Mouse (Mus musculus) forebrain, embryonic 11.5 days (tissue): ENCODE measurements around the gene Kctd11. TPM values are rescaled to one million over a fixed set of nuclear protein-coding genes. Genes with fewer than 3 reads are reported as not detected.

Experiments
- ATAC-seq: fragments of 200-750 bp; cut with Nextera tagmentation; replicated peaks from 2 replicates; pipeline ENCODE4 v1.8.0; 2017; ENCODE audit warnings: moderate TSS enrichment; ENCODE audit not compliant: low FRiP score
- DNase-seq: peaks from one replicate; pipeline ENCODE4 v3.0.0-alpha.2; 2017; ENCODE audit warnings: low spot score
- H3K27ac ChIP-seq: fragments of 300-500 bp; sonication (generic); 2 replicates; pipeline ENCODE4 v1.5.1; 2014; ENCODE audit warnings: low read depth, low read length
- H3K27me3 ChIP-seq: fragments of 300-500 bp; sonication (generic); 2 replicates; pipeline ENCODE4 v1.6.1; 2014; ENCODE audit warnings: mild to moderate bottlenecking, low read length, mixed read lengths; ENCODE audit not compliant: control insufficient read depth, insufficient read depth
- H3K36me3 ChIP-seq: fragments of 300-500 bp; sonication (generic); 2 replicates; pipeline ENCODE4 v1.6.1; 2014; ENCODE audit warnings: mild to moderate bottlenecking, low read length, moderate library complexity, mixed read lengths; ENCODE audit not compliant: control insufficient read depth, insufficient read depth
- H3K4me1 ChIP-seq: fragments of 300-500 bp; sonication (generic); replicated peaks from 2 replicates; pipeline ENCODE4 v1.6.1; 2014; ENCODE audit warnings: low read length, mixed read lengths; ENCODE audit not compliant: control insufficient read depth, insufficient read depth
- H3K4me2 ChIP-seq: fragments of 300-500 bp; sonication (generic); 2 replicates; pipeline ENCODE4 v1.6.1; 2014; ENCODE audit warnings: low read depth, mild to moderate bottlenecking, low read length, moderate library complexity, mixed read lengths; ENCODE audit not compliant: severe bottlenecking
- H3K4me3 ChIP-seq: fragments of 300-500 bp; sonication (generic); 2 replicates; pipeline ENCODE4 v1.5.1; 2014; ENCODE audit warnings: low read depth, low read length
- H3K9ac ChIP-seq: fragments of 300-500 bp; sonication (generic); 2 replicates; pipeline ENCODE4 v1.6.1; 2014; ENCODE audit warnings: low read length
- H3K9me3 ChIP-seq: fragments of 300-500 bp; sonication (generic); 2 replicates; pipeline ENCODE4 v1.6.1; 2016; ENCODE audit warnings: low read length, mixed read lengths; ENCODE audit not compliant: control insufficient read depth
- WGBS: fragments of 180-500 bp; shearing (Covaris S2); extraction: QIAGEN DNeasy Blood & Tissue Kit; methylation state at CpG from one replicate; pipeline ENCODE4 v1.1.7; 2014; 5-methylcytosine and 5-hydroxymethylcytosine counted together
- polyA plus RNA-seq: library from polyadenylated mRNA; unstranded; fragments of >200 nt; fragmentation: Nextera tagmentation; extraction: Ambion mirVana; gene quantifications from 2 replicates; pipeline ENCODE4 v1.2.1, GENCODE M21; 2014

The Kctd11 gene
- polyA plus RNA-seq, 1 experiment from 2014 or later, result 3.0 TPM

DNA sequence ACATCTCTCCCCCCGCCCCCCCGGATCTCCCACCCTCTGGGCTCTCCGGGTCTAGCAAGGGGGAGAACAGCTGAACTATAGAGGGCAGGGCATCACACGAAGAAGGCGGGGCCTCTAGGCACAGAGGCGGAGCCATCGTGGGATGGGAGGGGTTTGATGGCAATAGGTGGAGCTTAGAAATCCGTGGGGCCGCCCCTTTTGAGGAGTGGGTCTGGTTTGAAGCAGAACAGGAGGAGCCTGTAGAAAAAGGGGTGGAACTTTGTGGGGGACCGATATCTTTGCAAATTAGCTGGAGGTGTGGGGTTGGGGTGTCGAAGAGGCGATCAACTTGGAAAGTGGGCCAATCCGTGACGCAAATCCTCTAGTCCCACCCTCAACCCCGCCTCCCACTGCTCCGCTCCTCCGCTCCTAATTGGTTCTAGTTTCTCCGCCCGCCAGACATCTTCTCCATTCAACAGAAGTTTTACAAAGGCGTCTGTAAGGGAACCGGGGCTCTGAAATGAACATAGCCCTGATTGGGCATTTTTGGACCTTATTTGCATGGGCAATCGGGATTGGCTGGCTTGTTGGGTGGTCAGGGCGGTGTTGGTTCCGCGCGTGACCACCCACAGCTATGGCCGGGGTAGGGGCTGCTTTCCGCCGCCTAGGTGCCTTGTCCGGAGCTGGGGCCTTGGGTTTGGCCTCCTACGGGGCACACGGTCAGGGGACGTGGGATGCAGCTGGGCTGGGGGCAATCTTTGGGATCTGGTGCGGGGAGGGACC lies 43.1 kb downstream of the Kctd11 start, which contains the start of gene Tmem256:
TSS of gene Tmem256 (plus strand) at position 563 of the 762 bp plus-strand sequence.
- H3K9me3 ChIP-seq, result no peaks in the 10 kb centered on the region
- H3K27me3 ChIP-seq, result no peaks in the 10 kb centered on the region; the same call in 1 of the 2 replicates
- peak within 1 kb of the TSS; percentile 83 for H3K27ac ChIP-seq
- H3K4me2 ChIP-seq, result peak within 1 kb of the TSS; percentile 92
- WGBS, result under 1% methylated on average over 34 of the region's 34 CpGs
- peak; percentile 97 for DNase-seq
- peak; percentile 87 for ATAC-seq
- H3K4me3 ChIP-seq, result peak within 1 kb of the TSS; percentile 73
- H3K36me3 ChIP-seq, result no peaks in the 10 kb centered on the region
- peak within 1 kb of the TSS; percentile 89 for H3K9ac ChIP-seq
- H3K4me1 ChIP-seq, result peaks cover 30% of the 10 kb centered on the region

DNA sequence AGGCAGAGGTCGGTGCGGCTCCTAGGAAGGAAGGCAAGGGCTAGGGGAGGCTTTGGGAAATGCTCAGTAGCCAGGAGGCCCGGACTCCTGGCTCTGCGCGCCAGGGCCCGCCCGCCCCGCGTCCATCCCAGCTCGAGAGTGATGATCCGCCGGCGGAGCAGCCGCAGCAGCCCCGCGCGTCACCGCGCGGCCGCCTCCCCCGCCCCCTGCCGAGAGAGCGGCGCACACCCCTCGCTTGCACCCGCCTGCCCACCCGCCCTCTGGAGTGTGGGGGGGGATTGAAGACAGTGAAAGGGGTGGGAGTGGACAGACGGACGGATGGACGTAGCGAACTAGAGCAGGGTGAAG lies 43.6 kb downstream of the Kctd11 start, which contains the start of gene Nlgn2:
TSS of gene Nlgn2 (minus strand) at position 181 of the 348 bp plus-strand sequence.
- H3K27me3 ChIP-seq, result no peaks in the 10 kb centered on the region; the same call in 1 of the 2 replicates

GRCm38 (mm10) chr11:69836703-69837576 lies 44.3 kb downstream of the Kctd11 start:
- Histone ChIP-seq H3K4me2 (peak overlapping the region; percentile 92), H3K9ac (peak overlapping the region; percentile 89), H3K27me3 (no peaks in the 10 kb centered on the region; the same call in 1 of the 2 replicates), H3K36me3 (no peaks in the 10 kb centered on the region), H3K4me1 (peaks cover 30% of the 10 kb centered on the region), H3K27ac (peak overlapping the region; percentile 83), H3K9me3 (no peaks in the 10 kb centered on the region), H3K4me3 (peak overlapping the region; percentile 73)
- ATAC-seq (peak; percentile 2; the same call in 1 of the 2 replicates), DNase-seq (peak; percentile 76)
- under 1% methylated on average over 50 of the region's 52 CpGs for whole genome bisulfite sequencing

More for the DNA sequence above, 43.6 kb downstream of the Kctd11 start, which contains the start of gene Nlgn2:
- peak within 1 kb of the TSS; percentile 92 for H3K4me2 ChIP-seq
- under 1% methylated on average over 24 of the region's 32 CpGs for WGBS
- peaks cover 30% of the 10 kb centered on the region for H3K4me1 ChIP-seq
- no peaks in the 10 kb centered on the region for H3K36me3 ChIP-seq
- peak within 1 kb of the TSS; percentile 83 for H3K27ac ChIP-seq
- ATAC-seq (peak; percentile 44; the same call in 1 of the 2 replicates), DNase-seq (no peak)
- H3K4me3 ChIP-seq, result peak within 1 kb of the TSS; percentile 73
- peak within 1 kb of the TSS; percentile 89 for H3K9ac ChIP-seq
- no peaks in the 10 kb centered on the region for H3K9me3 ChIP-seq

DNA sequence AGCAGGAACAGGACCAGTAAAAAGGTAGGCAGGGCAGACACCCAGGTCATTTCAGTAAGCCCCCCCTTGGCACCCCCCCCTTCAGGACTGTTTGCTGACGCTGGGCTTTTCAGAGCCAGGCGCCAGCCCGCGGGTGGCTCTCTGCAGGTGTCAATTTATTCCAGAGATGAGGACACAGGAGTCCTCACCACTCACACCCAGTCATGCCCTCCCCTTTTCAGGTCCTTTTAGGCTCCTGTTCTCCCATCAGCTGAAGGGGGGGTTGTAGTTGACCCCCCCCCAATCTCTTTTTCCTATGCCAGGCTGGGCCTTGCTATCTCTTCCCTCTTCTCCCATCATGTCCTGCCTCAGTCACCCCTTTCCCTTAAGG lies 45.3 kb downstream of the Kctd11 start:
- Histone ChIP-seq H3K4me2 (peak overlapping the region; percentile 92), H3K9ac (peak overlapping the region; percentile 89; the same call in 1 of the 2 replicates), H3K27ac (no peak overlapping the region), H3K4me1 (peaks cover 30% of the 10 kb centered on the region), H3K9me3 (no peaks in the 10 kb centered on the region), H3K36me3 (no peaks in the 10 kb centered on the region), H3K27me3 (no peaks in the 10 kb centered on the region; the same call in 1 of the 2 replicates), H3K4me3 (peak overlapping the region; percentile 73)
- DNase-seq (no peak), ATAC-seq (no peak)
- WGBS, result 0% methylated on average over 4 of the region's 4 CpGs

GRCm38 (mm10) chr11:69835326-69835965 lies 45.8 kb downstream of the Kctd11 start:
- peak overlapping the region; percentile 92 for H3K4me2 ChIP-seq
- H3K9me3 ChIP-seq, result no peaks in the 10 kb centered on the region
- WGBS, result 4% methylated on average over 9 of the region's 9 CpGs
- H3K4me3 ChIP-seq, result peak overlapping the region; percentile 73
- peaks cover 30% of the 10 kb centered on the region for H3K4me1 ChIP-seq
- H3K27ac ChIP-seq, result no peak overlapping the region
- H3K36me3 ChIP-seq, result no peaks in the 10 kb centered on the region
- ATAC-seq, result no peak
- DNase-seq, result peak; percentile 71
- H3K9ac ChIP-seq, result peak overlapping the region; percentile 89
- H3K27me3 ChIP-seq, result no peaks in the 10 kb centered on the region; the same call in 1 of the 2 replicates

- peak overlapping the region; percentile 65 for H3K9ac ChIP-seq
- peaks cover 30% of the 10 kb centered on the region for H3K4me1 ChIP-seq
- no peaks in the 10 kb centered on the region for H3K36me3 ChIP-seq
- H3K4me3 ChIP-seq, result peak overlapping the region; percentile 73
- WGBS, result 6% methylated on average over 47 of the region's 48 CpGs
- no peak overlapping the region for H3K27ac ChIP-seq
- peak overlapping the region; percentile 92 for H3K4me2 ChIP-seq
- H3K9me3 ChIP-seq, result no peaks in the 10 kb centered on the region
- peak; percentile 70 for DNase-seq
- ATAC-seq, result no peak
- no peaks in the 10 kb centered on the region; the same call in 1 of the 2 replicates for H3K27me3 ChIP-seq
Measured at GRCm38 (mm10) chr11:69834001-69834549, 47.1 kb downstream of the Kctd11 start.

GRCm38 (mm10) chr11:69833554-69833953 lies 47.7 kb downstream of the Kctd11 start:
- WGBS, result 64% methylated on average over 8 of the region's 8 CpGs
- H3K4me3 ChIP-seq, result peak overlapping the region; percentile 73
- DNase-seq (no peak), ATAC-seq (no peak)
- H3K9me3 ChIP-seq, result no peaks in the 10 kb centered on the region
- H3K4me1 ChIP-seq, result peaks cover 30% of the 10 kb centered on the region
- peak overlapping the region; percentile 65 for H3K9ac ChIP-seq
- no peak overlapping the region for H3K27ac ChIP-seq
- H3K36me3 ChIP-seq, result no peaks in the 10 kb centered on the region
- H3K27me3 ChIP-seq, result no peaks in the 10 kb centered on the region; the same call in 1 of the 2 replicates
- peak overlapping the region; percentile 92; the same call in 1 of the 2 replicates for H3K4me2 ChIP-seq
